Mouse (Mus musculus): ENCODE measurements around the gene Gm3727. TPM values are rescaled to one million over a fixed set of nuclear protein-coding genes. Genes with fewer than 3 reads are reported as not detected.
"Not testable (repeated sequence)": the region's sequence is repeated elsewhere in the genome, so short reads cannot be mapped to it uniquely, and the experiment has no call there.

Gm3727 gene
- not detected in 2 replicates for polyA plus RNA-seq (2012; rRNA removed)

- not testable (repeated sequence) for DNase-seq (ENCODE audit: low spot score)
Observed at GRCm38 (mm10) chr14:7264614-7265013, at the start of gene Gm3727. Gene Gm3727, minus strand, starts transcription at chr14:7264714.

- DNase-seq (ENCODE audit: low spot score) = not testable (repeated sequence)
Observed at GRCm38 (mm10) chr14:7243498-7243897, 21.0 kb downstream of the Gm3727 start.

Other genes starting within 250 kb of the Gm3727 start
- gene Gm10406, start 237.3 kb downstream of the Gm3727 start, polyA plus RNA-seq (2012; rRNA removed) = 0.52 and 0.73 TPM in 2 replicates
- not detected in 2 replicates for gene Gm3685, start 219.7 kb downstream of the Gm3727 start, polyA plus RNA-seq (2012; rRNA removed)
- 4.1 and 5.7 TPM in 2 replicates for gene Gm3696, start 164.1 kb downstream of the Gm3727 start, polyA plus RNA-seq (2012; rRNA removed)
- gene Gm6676, start 139.3 kb downstream of the Gm3727 start, polyA plus RNA-seq (2012; rRNA removed) = not detected in 2 replicates
- gene Gm3512, start 90.2 kb downstream of the Gm3727 start, polyA plus RNA-seq (2012; rRNA removed) = 16.7 and 21.8 TPM in 2 replicates
- not detected in 2 replicates for gene Gm16434, start 70.2 kb downstream of the Gm3727 start, polyA plus RNA-seq (2012; rRNA removed)
- 3.2 and 4.9 TPM in 2 replicates for gene Gm3739, start 50.3 kb upstream of the Gm3727 start, polyA plus RNA-seq (2012; rRNA removed)
- gene Gm5797, start 67.7 kb upstream of the Gm3727 start, polyA plus RNA-seq (2012; rRNA removed) = not detected in 2 replicates
- not detected in 2 replicates for gene Gm8374, start 100.4 kb upstream of the Gm3727 start, polyA plus RNA-seq (2012; rRNA removed)
- not detected in 2 replicates for gene Gm3755, start 186.2 kb upstream of the Gm3727 start, polyA plus RNA-seq (2012; rRNA removed)
- 0.30 and 0.40 TPM in 2 replicates for gene Gm3752, start 219.0 kb upstream of the Gm3727 start, polyA plus RNA-seq (2012; rRNA removed)